Mouse (Mus musculus) heart, embryonic 15.5 days (tissue): ENCODE data around the gene Acsbg1. TPM values are rescaled to one million over a fixed set of nuclear protein-coding genes. Genes with fewer than 3 reads are reported as not detected.

Source experiments
- ATAC-seq: fragments of 200-750 bp; cut with Nextera tagmentation; replicated peaks from 2 replicates; pipeline ENCODE4 v1.8.0; 2017; ENCODE audit warnings: low read depth, moderate TSS enrichment; ENCODE audit not compliant: insufficient number of reproducible peaks, insufficient read depth, low FRiP score
- H3K27ac ChIP-seq: fragments of 300-500 bp; sonication (generic); 2 replicates; pipeline ENCODE4 v1.5.1; 2015; ENCODE audit warnings: mild to moderate bottlenecking, inconsistent platforms
- H3K27me3 ChIP-seq: fragments of 300-500 bp; sonication (generic); 2 replicates; pipeline ENCODE4 v1.6.1; 2015; ENCODE audit warnings: inconsistent platforms
- H3K36me3 ChIP-seq: fragments of 300-500 bp; sonication (generic); 2 replicates; pipeline ENCODE4 v1.6.1; 2015; ENCODE audit warnings: mild to moderate bottlenecking, inconsistent platforms
- H3K4me1 ChIP-seq: fragments of 300-500 bp; sonication (generic); replicated peaks from 2 replicates; pipeline ENCODE4 v1.6.1; 2015; ENCODE audit warnings: inconsistent platforms
- H3K4me2 ChIP-seq: fragments of 300-500 bp; sonication (generic); 2 replicates; pipeline ENCODE4 v1.6.1; 2015; ENCODE audit warnings: inconsistent platforms, mild to moderate bottlenecking, moderate library complexity
- H3K4me3 ChIP-seq: fragments of 300-500 bp; sonication (generic); 2 replicates; pipeline ENCODE4 v1.5.1; 2015; ENCODE audit warnings: mild to moderate bottlenecking, inconsistent platforms
- H3K9ac ChIP-seq: fragments of 300-500 bp; sonication (generic); 2 replicates; pipeline ENCODE4 v1.6.1; 2015; ENCODE audit warnings: mild to moderate bottlenecking, inconsistent platforms
- H3K9me3 ChIP-seq: fragments of 300-500 bp; sonication (generic); replicated peaks from 2 replicates; pipeline ENCODE4 v1.6.1; 2016; ENCODE audit warnings: inconsistent platforms
- WGBS: fragments of 180-500 bp; shearing (Covaris S2); methylation state at CpG from one replicate; pipeline ENCODE4 v1.1.7; 2015; ENCODE audit warnings: mixed read lengths; 5-methylcytosine and 5-hydroxymethylcytosine counted together
- polyA plus RNA-seq: library from polyadenylated mRNA; unstranded; fragments of >200 nt; fragmentation: Nextera tagmentation; extraction: Ambion mirVana; gene quantifications from 2 replicates; pipeline ENCODE4 v1.2.1, GENCODE M21; 2015

Acsbg1 gene
- polyA plus RNA-seq: 0.32 TPM in 1 of 2 replicates, not detected in the other

DNA sequence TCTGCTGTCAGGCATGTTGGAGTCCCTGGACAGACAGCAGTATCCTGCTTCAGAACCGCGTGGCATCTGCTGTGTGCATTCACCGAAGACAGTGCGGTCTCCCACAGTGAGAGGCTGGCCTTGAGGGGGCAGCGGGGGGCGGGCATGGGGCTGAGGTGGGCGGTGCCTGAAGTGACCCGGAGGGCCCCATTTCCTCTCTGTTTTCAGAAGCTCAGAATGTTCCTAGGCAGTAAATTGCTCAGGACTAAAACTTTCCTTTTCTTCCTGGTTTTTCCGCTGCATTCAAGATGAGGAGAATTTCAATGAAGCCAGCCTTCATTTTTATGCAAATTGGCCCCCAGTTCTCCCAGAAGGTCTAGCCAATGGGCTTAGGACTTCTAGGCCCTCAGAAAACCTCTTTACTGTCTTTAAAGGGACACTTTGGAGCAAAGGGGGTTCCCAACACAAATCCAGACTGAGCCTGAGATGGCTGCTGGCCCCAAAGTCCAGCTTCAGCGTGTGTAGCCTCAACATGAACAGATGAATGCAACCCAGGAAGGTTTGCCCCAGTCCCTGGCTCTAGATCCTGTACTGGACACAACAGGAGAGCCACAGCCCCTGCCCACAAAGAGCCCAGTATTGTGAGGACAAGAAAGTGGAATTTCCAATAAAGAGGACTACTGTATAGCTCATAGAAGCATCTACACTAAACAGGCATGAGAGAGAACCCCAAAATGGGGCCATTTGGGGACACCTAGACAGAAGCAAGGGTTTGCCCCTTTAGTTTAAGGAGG, at the start of gene Acsbg1:
TSS of gene Acsbg1 (minus strand) at position 266 of the 773 bp plus-strand sequence.
- Histone ChIP-seq H3K4me2 (no peak within 1 kb of the TSS), H3K27me3 (no peaks in the 10 kb centered on the region), H3K27ac (no peak within 1 kb of the TSS), H3K4me3 (no peak within 1 kb of the TSS), H3K9me3 (no peaks in the 10 kb centered on the region), H3K4me1 (no peaks in the 10 kb centered on the region; the same call in 1 of the 2 replicates), H3K36me3 (no peaks in the 10 kb centered on the region), H3K9ac (no peak within 1 kb of the TSS)
- 33% methylated on average over 10 of the region's 10 CpGs for WGBS
- ATAC-seq: no peak

DNA sequence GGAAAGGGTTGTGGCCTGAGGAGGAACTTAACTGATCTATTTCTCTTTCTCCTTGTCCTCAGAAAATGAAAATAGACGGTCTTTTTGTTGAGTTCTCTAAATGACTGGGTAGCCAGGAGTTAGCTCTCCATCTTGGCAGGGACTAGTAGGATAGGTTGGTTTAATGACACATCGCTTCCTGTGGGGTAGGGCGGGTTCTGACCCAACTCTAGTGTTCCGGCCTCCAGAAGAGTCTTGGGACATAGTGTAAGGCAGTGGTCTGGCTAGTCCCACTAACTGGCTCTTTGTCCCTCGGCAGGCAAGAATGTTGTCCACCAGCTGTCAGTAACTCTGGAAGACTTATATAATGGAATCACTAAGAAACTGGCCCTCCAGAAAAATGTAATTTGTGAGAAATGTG, 46.4 kb upstream of the Acsbg1 start:
- no peaks in the 10 kb centered on the region for H3K9me3 ChIP-seq
- 78% methylated on average over 5 of the region's 5 CpGs for WGBS
- H3K4me3 ChIP-seq: no peak overlapping the region
- 0 out of 2 replicates have a peak overlapping the region, but pooled peaks have one; percentile 20 for H3K27ac ChIP-seq
- no peaks in the 10 kb centered on the region for H3K27me3 ChIP-seq
- no peak for ATAC-seq
- no peak overlapping the region for H3K9ac ChIP-seq
- peaks cover 39% of the 10 kb centered on the region for H3K36me3 ChIP-seq
- peaks cover 30% of the 10 kb centered on the region for H3K4me1 ChIP-seq
- no peak overlapping the region for H3K4me2 ChIP-seq

DNA sequence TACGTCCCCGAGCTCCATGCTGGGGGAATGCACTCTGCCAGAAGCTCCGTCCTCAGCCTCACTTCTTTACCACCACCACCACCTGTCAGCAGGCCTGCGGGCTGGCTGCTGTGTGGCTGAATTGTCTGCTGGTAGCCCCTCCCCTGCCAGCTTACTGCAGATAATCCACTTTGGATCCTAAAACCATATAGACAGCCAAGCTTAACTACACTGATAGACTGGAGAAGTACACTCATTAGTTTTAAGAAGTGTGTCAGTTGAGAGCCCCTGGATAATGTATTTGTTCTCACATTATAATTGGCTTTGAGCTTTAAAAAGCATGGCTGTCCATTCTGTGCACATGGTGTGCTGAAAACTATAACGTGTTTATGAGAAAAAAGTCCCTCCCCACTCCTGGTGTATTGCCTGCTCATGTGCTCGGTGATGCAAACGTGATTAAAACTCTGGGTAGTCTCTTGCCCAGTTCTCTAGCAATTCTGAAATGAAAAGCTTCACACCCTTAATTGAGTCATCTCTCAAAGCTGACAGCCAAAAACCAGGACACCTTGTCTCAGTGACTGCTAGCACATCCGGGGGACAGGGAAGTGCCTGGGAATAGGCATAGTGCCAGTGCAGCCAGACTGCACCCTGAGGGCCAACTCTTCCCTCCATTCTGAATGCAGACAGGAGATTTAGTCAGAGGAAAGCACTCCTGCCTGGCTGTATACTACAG, 45.8 kb upstream of the Acsbg1 start:
- Histone ChIP-seq H3K4me2 (no peak overlapping the region), H3K4me3 (no peak overlapping the region), H3K9ac (no peak overlapping the region), H3K9me3 (no peaks in the 10 kb centered on the region), H3K36me3 (peaks cover 39% of the 10 kb centered on the region), H3K4me1 (peaks cover 36% of the 10 kb centered on the region), H3K27ac (peak overlapping the region; percentile 20; the same call in 1 of the 2 replicates), H3K27me3 (no peaks in the 10 kb centered on the region)
- WGBS: 48% methylated on average over 8 of the region's 8 CpGs
- no peak for ATAC-seq

DNA sequence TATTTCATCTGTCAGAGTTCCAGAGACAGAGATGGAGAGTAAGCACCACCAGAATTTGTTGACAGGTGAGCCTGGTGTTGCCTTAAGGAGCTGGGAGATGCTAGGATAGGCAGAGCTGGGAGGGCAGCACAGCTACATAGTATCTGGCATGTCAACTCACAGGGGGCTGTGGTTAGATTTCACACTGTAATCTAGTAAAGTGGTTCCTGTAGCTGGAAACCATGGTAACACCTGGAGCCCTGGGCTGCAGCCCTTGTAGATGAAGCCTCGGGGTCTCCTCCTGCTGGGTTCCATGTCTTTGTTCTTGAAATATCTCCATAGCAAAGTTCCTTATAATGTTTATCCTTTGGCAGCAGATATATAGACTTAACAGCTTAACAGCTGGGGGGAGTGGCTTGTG, 43.9 kb upstream of the Acsbg1 start:
- H3K9ac ChIP-seq: no peak overlapping the region
- 63% methylated on average over 1 of the region's 1 CpGs for WGBS
- peaks cover 22% of the 10 kb centered on the region for H3K36me3 ChIP-seq
- H3K9me3 ChIP-seq: no peaks in the 10 kb centered on the region
- no peak overlapping the region for H3K4me2 ChIP-seq
- ATAC-seq: no peak
- H3K27ac ChIP-seq: no peak overlapping the region
- no peaks in the 10 kb centered on the region for H3K27me3 ChIP-seq
- H3K4me1 ChIP-seq: peaks cover 51% of the 10 kb centered on the region
- no peak overlapping the region for H3K4me3 ChIP-seq

DNA sequence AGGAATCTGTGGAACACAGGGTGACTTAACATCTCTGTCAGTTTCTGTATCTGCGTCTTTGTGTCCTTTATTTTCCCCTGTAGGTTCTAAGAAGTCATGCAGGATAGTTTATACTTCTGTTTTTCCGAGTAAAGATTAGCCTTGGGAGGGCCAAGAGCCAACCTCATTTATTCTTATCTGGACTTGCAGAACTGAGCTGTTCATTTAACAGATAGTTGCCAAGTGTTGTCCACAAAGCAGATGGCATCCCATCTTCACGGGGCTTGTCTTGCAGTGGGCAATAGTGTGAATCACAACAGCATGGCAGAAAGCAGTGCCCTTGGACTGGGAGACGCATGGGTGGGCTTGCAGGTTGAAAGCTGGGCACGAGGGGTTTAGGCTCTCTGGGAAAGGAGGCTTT, 42.7 kb upstream of the Acsbg1 start:
- H3K4me1 ChIP-seq: peaks cover 52% of the 10 kb centered on the region
- 68% methylated on average over 5 of the region's 5 CpGs for WGBS

DNA sequence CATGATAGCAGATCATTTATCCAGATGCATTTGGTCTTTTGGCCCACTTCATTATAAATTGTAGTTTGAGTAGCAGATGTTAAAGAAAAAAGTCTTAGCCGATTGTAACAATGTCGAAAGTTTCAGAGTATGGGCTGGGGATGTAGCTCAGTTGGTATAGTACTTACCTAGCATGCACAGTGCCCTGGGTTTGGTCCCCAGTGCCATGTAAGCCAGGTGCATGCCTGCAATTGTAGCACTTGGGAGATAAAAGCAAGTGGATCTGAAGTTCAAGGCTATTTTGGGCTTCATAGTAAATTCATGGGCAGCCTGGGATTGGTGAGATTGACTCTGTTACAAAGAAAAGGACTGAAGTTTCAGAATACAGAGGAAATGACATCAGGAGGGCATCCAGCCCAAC, 40.9 kb upstream of the Acsbg1 start:
- no peaks in the 10 kb centered on the region for H3K36me3 ChIP-seq
- H3K9me3 ChIP-seq: no peaks in the 10 kb centered on the region
- no peak overlapping the region for H3K4me3 ChIP-seq
- H3K9ac ChIP-seq: no peak overlapping the region
- H3K4me1 ChIP-seq: peaks cover 51% of the 10 kb centered on the region
- peak overlapping the region; percentile 43 for H3K4me2 ChIP-seq
- H3K27me3 ChIP-seq: no peaks in the 10 kb centered on the region; the same call in 1 of the 2 replicates
- peak overlapping the region; percentile 89 for H3K27ac ChIP-seq
- no peak for ATAC-seq
- 82% methylated on average over 2 of the region's 2 CpGs for WGBS

More for the DNA sequence above, 42.7 kb upstream of the Acsbg1 start:
- H3K36me3 ChIP-seq: peaks cover 12% of the 10 kb centered on the region; the same call in 1 of the 2 replicates
- H3K9me3 ChIP-seq: no peaks in the 10 kb centered on the region
- no peak overlapping the region for H3K4me3 ChIP-seq
- no peak overlapping the region for H3K4me2 ChIP-seq
- H3K27ac ChIP-seq: no peak overlapping the region
- no peak for ATAC-seq
- no peaks in the 10 kb centered on the region for H3K27me3 ChIP-seq
- no peak overlapping the region for H3K9ac ChIP-seq

DNA sequence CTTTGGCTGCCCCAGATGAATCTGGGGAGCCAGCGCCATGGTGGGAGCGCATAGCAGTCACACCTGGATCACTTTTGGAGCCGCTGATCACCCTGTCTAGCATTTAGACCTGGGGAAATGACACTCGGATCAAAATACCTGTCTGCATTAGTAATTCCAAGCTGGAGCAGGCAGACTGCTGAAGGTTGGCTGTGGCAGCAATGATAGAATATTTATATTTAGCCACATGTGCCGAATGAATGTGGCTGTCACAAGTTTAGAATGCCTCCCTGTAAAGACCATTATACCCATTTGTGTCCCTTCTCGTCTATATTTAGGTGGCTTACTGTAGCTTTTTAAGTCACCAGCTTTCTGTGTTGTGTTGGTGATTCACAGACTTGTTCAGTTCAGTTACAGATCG, 39.1 kb upstream of the Acsbg1 start:
- H3K4me3 ChIP-seq: peak overlapping the region; percentile 72
- 50% methylated on average over 7 of the region's 7 CpGs for WGBS
- peak overlapping the region; percentile 89 for H3K27ac ChIP-seq
- peak; percentile 20; the same call in 1 of the 2 replicates for ATAC-seq
- H3K36me3 ChIP-seq: no peaks in the 10 kb centered on the region
- H3K4me1 ChIP-seq: peaks cover 42% of the 10 kb centered on the region
- no peaks in the 10 kb centered on the region; the same call in 1 of the 2 replicates for H3K27me3 ChIP-seq
- peak overlapping the region; percentile 77 for H3K9ac ChIP-seq
- H3K4me2 ChIP-seq: peak overlapping the region; percentile 85
- no peaks in the 10 kb centered on the region for H3K9me3 ChIP-seq

DNA sequence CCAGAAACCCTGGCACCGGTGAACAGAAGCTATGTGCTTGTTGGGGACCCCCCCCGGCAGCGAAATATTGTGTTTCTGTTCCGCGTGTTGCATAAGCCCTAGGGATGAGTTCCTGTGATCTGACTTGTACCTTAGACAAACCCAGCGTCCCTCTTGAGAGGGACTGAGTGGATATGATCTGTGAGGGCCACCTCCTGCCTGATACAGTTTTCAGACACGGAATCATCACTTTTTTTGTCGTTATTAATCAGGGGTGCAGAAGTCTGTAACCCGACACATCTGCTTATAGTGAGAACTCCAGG, 38.5 kb upstream of the Acsbg1 start:
- WGBS: 10% methylated on average over 9 of the region's 9 CpGs
- H3K27ac ChIP-seq: peak overlapping the region; percentile 89
- no peak for ATAC-seq

DNA sequence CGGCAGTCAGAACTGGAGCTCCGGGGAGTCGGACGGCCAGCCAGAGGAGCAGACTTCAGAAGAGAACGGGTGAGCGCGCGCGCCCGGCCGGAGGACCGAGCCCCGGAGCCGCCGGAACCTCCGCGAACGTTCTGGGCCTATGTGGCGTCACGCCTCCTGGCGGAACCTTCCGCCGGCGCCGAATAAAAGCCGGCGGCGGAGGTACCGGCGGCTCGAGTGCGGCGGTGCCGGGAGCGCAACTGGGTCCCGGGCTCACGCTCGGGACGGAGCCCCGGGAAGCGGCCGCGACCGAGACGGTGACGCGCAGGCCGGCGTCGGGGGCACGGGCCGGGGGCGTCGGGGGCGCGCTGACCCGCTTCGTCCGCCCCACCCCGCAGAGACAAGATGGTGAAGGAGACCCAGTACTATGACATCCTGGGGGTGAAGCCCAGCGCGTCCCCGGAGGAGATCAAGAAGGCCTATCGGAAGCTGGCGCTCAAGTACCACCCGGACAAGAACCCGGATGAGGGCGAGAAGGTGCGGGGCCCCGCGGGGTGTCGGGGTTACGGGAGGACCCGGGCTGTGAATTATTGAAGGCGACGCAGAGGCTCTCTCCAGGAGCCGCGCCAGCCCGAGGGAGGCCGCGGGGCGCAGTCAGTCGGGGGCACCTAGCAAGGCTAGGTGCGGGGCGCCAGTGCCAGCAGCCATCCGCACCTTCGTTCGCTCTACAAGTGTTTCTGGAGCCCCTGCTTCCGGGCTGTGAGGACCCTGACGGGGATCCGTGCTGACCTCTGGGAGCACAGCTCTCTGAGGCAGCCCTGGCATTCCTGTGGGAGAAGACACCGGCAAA, 37.9 kb upstream of the Acsbg1 start:
- Histone ChIP-seq H3K36me3 (no peaks in the 10 kb centered on the region), H3K9ac (peak overlapping the region; percentile 77), H3K27ac (peak overlapping the region; percentile 89), H3K4me3 (peak overlapping the region; percentile 72), H3K4me2 (peak overlapping the region; percentile 85), H3K4me1 (peaks cover 42% of the 10 kb centered on the region), H3K27me3 (no peaks in the 10 kb centered on the region; the same call in 1 of the 2 replicates), H3K9me3 (no peaks in the 10 kb centered on the region)
- under 1% methylated on average over 91 of the region's 92 CpGs for WGBS
- ATAC-seq: peak; percentile 58

More for the DNA sequence above, 38.5 kb upstream of the Acsbg1 start:
- Histone ChIP-seq H3K36me3 (no peaks in the 10 kb centered on the region), H3K9me3 (no peaks in the 10 kb centered on the region), H3K27me3 (no peaks in the 10 kb centered on the region; the same call in 1 of the 2 replicates), H3K9ac (peak overlapping the region; percentile 77), H3K4me1 (peaks cover 42% of the 10 kb centered on the region), H3K4me2 (peak overlapping the region; percentile 85), H3K4me3 (peak overlapping the region; percentile 72)

DNA sequence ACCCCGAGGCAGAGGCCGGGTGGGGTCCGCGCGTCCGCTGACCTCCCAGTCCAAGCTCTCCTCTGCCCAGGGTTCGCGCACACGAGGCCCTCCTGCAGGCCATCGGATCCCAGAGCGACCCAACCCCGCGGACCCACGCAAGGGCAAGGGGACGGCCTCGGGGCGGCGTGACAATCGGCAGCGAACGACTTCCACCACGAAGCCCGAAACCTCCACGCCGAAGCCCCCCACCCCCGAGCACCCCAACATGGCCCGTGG, 37.3 kb upstream of the Acsbg1 start:
- Histone ChIP-seq H3K4me2 (peak overlapping the region; percentile 85), H3K9me3 (no peaks in the 10 kb centered on the region), H3K4me1 (peaks cover 37% of the 10 kb centered on the region), H3K27me3 (no peaks in the 10 kb centered on the region; the same call in 1 of the 2 replicates), H3K4me3 (peak overlapping the region; percentile 72), H3K36me3 (no peaks in the 10 kb centered on the region), H3K9ac (peak overlapping the region; percentile 77), H3K27ac (peak overlapping the region; percentile 89)
- peak; percentile 15; the same call in 1 of the 2 replicates for ATAC-seq
- 5% methylated on average over 27 of the region's 27 CpGs for WGBS
